Mouse (Mus musculus): ENCODE measurements around the gene P2rx6. TPM values are rescaled to one million over a fixed set of nuclear protein-coding genes. Genes with fewer than 3 reads are reported as not detected.
A peak's percentile ranks its signal among the peaks of the same experiment; 100 is the strongest.
"Not testable (repeated sequence)": the region's sequence is repeated elsewhere in the genome, so short reads cannot be mapped to it uniquely, and the experiment has no call there.

P2rx6 gene
- polyA plus RNA-seq (2012; rRNA removed), result 4.4 and 5.5 TPM in 2 replicates

DNA sequence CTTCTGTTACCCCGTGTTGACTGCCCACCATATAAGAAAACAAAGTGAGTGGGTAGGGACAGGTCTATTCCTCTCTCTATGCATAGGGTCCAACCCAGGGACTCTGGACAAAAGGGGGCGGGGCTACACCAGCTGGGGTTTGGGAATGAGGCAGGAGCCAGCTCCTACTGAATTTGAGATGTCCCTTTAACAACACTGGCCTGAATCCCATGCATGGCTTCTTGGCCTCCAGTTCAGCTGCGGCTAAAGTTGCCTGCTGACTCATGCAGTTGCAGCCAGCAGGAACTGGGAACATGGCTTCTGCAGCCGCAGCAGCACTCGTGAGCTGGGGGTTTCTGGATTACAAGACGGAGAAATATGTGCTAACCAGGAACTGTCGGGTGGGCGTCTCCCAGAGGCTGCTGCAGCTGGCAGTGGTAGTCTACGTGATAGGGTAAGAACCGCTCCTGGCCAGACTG is at the start of gene P2rx6:
Gene P2rx6 (plus strand): TSS at position 135 of the 458 bp plus-strand sequence.
- no peak for DNase-seq (ENCODE audit: low spot score)

DNA sequence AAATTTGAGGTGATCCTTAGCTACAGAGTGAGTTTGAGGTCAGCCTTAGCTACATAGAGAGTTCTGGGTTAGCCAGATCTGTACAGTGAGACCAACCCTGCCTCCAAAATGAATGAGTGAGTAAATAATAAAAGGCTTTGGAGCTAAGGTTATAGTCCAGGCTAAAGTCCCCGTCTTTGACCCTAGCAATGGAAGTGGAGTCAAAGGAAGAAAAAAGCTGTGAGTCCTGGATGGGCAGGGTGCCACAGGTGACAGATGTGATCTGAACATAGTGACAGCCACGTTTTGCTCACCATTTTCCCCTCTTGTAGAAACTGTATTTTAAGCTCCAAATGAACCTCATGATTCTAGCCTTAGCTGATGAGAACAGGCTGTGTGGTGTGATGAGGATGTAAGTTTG is 42.8 kb upstream of the P2rx6 start:
- DNase-seq (ENCODE audit: low spot score), result no peak

DNA sequence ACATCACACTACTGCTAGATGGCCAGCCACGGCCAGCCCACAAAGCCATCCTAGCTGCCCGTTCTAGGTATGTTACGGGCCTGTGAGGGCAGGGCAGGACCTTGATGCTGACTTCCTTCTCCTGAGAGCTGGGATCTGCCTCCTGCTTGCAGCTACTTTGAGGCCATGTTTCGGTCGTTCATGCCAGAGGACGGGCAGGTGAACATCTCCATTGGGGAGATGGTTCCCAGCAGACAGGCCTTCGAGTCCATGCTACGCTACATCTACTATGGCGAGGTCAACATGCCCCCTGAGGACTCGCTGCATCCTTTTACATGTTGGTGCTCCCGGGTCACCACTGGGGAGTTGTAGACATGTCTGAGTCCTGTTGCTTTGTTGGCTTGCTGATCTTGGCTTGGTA is 37.5 kb upstream of the P2rx6 start:
- DNase-seq (ENCODE audit: low spot score), result no peak

DNA sequence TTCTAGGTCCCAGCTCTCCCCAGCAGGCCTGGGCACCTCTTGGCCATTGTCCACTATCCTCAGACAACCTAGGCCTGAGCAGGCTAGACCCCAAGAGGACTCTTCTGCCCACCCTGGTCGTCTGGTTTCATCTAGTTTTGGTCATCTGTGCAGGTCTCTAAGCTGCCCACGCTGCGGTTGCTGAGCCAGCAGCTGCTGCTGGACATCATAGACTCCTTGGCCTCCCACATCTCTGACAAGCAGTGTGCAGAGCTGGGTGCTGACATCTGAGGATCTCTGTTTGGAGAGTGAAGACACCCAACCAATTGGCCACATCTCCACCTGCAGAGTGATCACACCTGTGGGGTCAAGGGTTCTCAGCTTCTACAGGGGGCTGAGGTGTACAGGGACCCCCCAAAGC is 36.2 kb upstream of the P2rx6 start:
- DNase-seq (ENCODE audit: low spot score), result no peak

DNA sequence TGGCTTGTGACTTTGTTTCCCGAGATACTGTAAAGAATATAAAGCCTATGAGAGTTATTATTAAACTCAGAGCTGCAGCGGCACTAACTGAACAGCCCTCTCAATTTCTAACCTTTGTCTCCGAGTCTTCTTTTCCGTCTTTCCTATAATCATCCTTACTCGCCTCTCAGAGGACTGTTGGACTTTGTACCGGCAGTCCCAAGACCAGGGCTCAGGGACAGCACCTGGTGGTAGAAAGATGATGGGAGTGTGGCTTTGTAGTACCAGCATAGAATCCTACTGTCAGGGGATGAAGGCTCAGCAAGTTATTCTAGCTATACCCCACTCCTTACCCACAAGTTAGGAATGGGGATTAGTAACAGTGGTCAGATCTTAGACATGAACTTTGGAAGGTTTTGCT is 35.5 kb upstream of the P2rx6 start:
- no peak for DNase-seq (ENCODE audit: low spot score)

DNA sequence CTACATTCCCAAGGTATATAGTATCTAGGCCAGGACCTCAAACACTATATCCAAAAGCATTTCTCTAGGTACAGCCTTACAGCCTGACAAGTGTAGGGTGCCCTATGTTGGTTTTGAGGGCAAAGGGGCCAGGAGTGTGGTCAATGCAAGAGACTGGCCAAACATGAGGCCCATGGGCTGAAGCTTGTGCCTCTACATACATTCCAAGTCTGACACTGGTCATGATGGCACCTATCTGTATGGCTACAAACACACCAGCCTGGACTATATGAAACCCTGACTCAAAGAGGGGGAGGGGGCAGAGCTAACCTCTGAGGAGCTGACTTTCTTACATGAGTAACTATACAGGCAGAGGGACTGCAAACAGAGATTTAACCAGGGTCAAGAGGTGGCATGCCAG is 34.1 kb upstream of the P2rx6 start:
- no peak for DNase-seq (ENCODE audit: low spot score)

DNA sequence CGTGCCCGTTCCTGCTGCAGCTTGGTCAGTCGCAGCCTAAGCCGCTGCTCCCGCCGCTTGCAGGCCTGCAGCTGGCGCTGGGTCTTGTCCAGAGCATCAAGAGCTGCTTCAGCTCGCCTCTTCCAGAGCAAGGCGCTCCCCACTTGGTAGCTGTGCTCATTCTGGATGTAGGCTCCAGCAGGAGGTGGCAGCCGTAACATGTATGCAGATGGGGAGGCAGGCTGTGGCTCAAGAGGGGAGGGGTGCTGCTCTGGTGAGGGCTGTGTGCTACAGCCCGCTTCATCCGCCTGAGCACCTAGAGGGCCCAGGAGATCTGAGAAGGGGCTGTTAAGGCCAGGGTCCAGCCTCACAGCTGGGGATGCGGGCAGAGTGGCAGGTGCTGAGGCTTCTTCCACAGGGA is 33.4 kb upstream of the P2rx6 start:
- no peak for DNase-seq (ENCODE audit: low spot score)

DNA sequence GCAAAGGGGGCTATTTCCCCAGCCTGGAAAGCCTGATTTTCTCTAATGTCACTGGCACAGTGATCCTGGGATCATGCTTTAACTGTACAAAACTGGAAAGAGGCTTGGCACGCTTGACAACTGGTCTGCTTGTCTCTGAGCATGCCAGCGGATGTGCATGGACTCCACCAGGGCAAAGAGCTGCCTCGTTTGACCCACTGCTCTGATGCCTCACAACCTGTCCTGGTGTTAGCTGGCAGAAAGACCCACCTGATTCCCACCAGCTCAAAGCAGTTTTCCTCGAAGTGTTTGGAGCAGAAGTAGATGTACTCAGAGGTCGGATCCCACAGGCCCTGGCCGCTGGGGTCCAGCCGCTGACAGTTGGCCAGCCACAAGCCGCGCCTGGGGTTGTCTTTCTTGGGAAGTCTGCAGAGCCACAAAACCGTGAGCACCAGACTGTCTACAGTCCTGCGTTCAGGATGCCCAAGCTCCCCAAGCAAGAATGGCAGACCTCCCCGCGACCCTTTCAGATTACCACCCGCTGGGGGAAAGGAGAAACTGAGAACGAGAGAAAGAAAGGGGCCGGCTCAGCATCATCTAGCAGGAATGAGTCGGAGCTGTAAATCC is 31.6 kb upstream of the P2rx6 start:
- no peak for DNase-seq (ENCODE audit: low spot score)

DNA sequence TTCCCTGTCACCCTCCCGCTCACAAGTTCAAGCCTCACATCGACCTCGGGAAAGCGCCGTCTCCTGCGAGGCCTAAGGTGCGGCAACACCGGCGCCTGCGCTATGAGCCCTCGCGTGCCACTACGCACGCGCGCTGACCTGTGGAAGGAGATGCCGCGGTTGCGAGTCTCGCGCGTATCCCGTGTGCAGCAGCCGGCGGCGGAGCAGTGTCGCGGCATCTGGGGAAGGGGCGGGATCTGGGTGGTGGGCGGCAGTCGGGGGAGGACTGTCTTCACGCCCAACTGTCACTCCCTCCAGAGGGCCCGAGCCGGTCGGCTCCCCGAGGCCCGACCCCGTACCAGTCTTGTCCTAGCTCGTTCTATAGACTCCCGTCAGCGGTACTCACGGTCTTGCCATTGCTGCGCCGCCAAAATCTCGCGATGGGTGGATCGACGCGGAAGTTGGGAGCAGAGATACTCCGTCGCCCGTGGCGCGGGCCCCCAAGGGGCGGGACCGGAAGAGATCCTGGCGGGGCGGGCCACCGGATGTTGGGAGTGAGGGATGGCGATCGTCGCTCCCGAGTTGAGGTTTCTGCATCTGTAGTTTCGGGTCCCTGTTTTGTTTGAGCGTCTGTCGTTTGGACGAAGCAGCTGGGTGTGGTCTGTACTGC is 30.9 kb upstream of the P2rx6 start, which contains the start of gene Thap7:
Gene Thap7 (minus strand): TSS at position 497 of the 649 bp plus-strand sequence.
- DNase-seq (ENCODE audit: low spot score), result peak; percentile 96

DNA sequence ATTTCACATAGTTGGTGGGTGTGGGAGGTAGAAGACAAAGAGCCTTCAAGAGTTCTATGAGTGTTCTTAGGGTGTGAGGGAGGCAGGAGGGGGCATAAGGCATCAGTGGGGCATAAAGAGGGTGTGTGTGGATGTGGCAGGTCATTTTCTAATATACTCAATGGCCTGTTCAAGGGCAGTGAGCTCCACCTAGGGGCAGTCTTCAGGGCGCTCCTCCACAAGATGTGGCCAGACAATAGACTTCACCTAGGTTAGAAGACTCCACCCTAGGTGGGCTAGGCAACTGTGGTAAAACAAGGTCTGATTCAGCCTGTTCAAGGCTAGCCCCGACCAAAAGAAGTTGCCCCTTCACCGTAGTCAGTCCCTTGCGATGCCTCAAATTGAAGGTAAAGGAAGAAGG is 29.4 kb upstream of the P2rx6 start:
- no peak for DNase-seq (ENCODE audit: low spot score)

DNA sequence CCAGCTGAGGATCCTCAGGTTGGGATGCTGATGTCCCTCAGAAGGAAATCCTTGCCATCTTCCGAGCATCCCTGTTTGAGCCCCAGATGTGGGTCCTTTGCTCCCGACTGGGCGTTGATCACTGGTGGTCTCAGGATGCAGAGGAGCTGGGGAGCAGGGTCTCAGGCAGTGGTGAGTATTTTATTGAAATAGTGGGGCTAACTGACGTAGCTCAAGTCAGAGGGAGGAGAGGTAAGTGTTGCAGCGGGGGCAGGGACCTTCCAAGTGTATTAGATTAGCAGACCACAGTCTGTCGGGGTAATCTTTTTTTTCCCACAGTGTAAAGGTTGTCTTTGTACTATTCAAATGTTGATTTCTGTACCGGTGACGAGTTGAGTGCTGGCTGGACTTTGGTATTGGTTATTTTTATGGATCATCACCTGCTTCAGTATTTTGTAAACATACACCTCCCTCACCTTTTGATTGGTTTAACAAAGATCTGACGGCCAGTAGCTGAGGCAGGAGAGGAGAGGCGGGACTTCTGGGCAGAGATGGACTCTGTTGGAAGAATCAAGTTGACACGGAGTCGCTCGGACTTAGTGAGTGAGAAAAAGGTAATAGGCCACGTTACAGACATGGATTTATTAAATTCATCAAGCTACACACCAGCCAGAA is 28.9 kb upstream of the P2rx6 start:
- DNase-seq (ENCODE audit: low spot score), result no peak

DNA sequence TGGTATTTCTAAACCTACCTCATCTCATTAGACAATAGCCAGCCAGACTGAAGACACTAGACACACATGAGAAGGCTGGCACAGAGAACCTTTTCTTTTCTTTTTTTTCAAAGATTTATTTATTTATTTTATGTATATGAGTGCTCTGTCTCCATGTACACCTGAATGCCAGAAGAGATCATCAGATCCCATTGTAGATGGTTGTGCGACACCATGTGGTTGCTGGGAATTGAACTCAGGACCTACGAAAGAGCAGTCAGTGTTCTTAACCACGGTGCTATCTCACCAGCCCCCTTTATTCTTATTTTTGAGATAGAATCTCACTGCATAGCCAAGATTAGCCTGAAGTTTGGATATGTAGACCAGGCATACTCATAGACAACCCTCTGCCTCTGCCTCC is 25.1 kb upstream of the P2rx6 start:
- no peak for DNase-seq (ENCODE audit: low spot score)

DNA sequence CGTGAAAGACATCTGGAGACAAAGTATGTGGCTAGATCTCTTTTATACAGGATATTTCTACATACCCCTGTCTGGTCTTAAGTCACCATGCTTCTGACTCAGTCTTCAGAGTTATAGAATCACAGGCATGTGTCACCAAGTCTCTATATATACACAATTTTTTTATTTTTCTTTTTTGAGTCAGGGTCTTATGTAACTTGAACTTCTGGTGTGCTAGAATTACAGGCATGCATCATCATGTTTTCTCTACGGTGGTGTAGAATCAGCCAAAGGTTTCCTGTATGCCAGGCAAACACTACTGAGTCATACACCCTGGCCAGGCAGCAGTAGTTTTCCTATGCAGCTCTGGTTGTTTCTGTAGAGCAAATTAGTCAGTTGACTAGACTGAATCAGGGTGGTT is 19.1 kb upstream of the P2rx6 start:
- DNase-seq (ENCODE audit: low spot score), result no peak

DNA sequence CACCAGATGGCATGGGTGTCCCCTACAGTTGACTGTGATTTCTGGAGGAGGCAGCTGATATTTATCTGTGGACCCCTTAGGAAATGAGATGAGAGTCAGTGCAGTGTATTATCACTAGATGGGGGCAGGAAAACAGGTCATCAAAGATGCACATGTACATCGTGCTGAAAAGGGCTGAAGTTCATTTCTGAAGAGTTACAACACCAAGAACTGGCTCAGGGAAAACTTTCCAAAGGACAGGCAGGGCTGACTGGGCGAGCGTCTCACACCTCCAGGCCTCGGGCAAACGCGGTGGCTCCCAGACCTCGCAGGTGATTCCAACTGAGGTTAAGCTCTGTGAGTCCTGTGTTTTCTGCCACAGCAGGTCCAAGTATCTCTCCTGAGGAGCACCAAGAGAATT is 8.8 kb upstream of the P2rx6 start:
- no peak for DNase-seq (ENCODE audit: low spot score)

DNA sequence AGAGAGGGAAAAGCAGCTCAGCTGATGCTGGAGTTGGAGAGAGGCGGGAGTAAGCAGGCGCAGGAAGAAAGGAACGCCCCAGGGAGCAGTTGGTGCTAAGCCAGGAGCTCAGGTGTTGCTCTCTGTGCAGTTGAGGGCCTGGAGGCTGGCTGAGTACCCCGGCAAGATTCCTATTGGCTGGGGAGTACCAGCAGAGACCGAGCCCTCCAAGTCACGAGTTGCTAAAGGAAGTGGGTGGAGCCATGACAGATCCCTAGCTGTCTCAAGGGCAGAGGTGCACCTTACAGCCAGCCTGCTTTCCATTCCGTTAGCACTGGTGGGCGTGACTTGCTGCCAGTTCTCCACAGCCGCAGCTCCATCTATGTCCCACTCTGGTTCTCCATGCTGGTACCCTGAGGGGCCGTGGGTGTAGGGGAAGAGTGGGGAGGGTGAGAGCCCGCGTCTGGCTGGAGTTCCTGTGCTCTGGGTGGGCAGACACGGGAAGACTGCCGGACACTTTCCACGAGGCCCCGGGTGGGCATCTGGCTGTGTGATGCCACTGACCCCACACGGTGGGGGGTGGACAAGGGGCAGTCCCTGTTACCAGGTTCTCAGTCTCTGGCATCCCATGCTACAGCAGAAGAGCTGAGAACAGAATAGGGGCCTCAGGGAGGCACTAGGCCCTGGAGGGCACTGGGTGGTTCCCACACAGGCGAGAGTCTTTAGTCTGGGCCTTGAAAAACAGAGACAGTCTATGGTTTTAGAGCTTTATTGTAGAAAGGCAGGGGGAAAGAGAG is 7.6 kb upstream of the P2rx6 start:
- DNase-seq (ENCODE audit: low spot score), result no peak

DNA sequence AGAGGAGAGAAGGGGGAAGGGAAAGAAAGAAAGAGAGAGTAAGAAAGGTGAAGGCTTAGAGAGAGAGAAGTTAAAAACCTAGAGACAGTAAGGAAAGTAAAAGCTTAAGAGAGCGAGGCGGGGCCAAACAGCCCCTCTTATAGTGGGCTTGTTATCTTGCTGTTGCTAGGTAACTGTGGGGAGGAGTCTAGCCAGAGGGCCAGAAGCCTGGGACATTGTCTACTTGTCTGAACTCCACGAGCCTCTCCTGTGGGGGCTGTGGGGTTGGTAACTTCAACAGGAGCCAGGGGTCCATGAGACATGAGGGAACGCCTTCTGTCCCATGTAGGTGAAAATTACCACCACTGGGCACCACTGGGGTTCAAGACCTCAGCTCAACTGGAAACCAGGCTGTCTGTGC is 7.0 kb upstream of the P2rx6 start:
- DNase-seq (ENCODE audit: low spot score), result not testable (repeated sequence)

DNA sequence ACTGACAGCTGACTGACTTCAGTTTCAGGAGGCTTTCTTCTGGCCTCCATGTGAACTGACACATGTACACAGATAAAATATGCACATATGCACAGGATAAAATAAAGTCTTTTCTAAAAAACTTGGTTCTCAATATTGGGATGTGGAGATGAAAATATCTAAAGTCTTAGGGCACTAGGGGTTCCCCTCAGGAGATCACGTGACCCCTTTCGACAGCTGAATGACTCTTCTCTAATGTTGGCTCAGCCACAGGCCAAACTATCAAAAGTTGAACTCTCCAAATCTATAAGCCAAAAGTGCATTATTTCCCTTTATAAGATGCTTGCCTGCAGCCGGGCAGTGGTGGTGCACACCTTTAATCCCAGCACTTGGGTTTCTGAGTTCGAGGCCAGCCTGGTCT is 5.5 kb upstream of the P2rx6 start:
- no peak for DNase-seq (ENCODE audit: low spot score)

DNA sequence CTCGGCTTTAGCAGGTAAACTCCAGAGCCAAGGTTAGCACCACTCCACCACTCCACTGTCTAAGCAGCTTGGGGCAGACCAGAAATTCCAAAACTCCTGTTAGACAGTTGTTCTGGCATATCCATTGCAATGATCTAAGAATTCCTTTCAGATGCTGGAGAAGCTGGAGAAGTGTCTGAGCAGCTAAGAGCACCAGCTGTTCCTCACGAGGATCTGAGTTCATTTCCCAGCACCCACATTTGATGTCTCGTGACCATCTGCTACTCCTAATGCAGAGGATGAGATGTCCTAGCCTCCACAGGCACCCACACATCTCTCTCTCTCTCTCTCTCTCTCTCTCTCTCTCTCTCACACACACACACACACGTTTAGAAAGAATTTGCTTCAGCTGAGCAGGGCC is 4.8 kb upstream of the P2rx6 start:
- DNase-seq (ENCODE audit: low spot score), result no peak

DNA sequence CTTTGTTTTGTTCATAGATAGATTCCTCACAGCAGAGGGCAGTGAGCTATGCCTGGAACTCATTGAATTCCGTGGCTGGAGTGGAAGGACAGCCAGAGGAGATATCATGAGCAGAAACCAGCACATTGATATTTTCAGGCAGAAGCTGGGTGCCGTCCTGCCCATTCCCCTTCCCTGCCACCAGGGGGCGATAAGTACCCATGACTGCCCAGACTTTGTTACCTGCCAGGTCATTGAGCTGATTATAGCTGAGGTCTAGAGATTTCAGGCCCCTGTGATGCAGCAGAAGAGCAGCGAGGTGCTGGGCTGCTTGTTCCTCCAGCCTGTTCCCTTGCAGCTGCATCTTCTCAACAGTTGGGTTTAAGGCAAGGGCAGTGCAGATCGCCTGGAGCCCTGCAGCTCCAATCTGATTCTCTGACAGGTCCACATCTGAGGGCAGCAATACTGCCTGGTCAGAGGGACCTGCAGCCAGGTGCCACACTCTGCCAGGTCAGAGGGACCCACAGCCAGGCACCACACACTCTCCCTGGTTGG is 3.7 kb upstream of the P2rx6 start:
- DNase-seq (ENCODE audit: low spot score), result peak; percentile 55

DNA sequence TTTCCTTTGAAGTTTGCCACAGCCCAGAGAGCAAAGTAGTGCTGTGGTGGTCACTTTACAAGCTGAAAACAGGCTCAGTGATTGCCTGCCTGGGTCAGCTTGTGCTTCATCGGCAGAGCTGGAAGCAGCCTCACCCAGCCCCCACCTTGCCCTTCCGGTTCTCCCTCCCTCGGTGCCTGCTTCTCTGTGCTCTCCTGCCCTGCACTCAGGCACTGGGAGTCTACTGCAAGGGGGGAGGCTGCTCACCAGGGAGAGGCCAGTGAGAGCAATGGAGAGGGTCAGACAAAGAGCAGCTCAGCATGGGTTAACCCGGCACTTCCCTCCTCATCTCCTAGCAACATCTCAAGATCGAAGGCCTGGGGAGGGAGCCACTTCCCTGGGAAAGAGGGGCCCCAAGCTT is 2.9 kb upstream of the P2rx6 start:
- DNase-seq (ENCODE audit: low spot score), result no peak

DNA sequence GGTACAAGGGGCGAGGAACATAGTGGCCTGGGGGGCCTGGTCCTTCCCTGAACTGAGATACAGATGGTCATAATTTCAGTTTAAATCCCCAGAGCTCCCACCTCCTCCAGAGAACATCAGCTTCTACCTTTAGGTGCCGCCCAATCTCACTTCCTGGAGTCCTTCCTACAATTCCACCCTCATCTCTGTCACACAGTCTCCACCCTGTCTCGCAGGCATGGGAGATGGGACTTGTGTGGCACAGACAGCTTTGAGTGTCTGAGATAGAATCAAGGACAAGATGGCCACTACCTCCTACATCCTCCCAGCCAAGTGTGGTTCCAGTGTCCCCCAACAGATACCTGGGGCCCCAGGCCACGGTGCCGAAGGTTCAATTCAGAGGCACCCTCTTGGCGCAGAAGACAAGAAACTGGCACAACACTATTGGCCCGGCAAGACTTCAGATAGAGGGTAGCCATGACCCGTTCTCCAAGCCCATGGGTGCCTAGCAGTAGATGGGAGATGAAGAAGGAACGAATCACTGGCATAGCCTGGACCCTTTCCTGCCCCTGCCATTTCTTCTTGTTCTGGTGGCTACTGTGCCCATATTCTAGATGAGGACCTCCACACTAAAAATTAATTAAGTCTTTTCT is 2.2 kb upstream of the P2rx6 start:
- DNase-seq (ENCODE audit: low spot score), result no peak

Measured in urinary bladder, adult 2 months (tissue).